Mouse (Mus musculus) ovary, postnatal 36 days (tissue): ENCODE measurements around the gene Mkln1.

Source experiments
- DNase-seq: peaks from one replicate; pipeline ENCODE4 v3.0.0; 2022; ENCODE audit warnings: low spot score, mixed read lengths

Gene Mkln1

DNA sequence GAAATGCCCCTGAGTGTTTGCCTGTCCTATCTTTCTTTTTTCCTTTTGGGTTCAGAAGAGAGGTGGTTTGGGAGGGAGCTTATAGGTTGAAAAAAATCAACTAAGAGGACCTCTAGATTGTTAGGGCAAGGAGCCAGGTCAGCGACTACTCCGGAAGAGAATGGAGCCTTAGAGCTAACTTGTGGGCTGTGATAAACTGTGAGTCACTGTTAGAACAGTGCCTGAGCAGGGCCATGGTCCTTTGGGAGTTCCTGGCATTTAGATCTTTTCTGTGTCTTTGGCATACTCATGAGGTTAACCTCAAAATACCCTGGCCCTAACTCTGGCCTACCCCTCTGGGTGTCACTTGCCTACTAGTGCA is 119.8 kb downstream of the Mkln1 start:
- DNase-seq = no peak

DNA sequence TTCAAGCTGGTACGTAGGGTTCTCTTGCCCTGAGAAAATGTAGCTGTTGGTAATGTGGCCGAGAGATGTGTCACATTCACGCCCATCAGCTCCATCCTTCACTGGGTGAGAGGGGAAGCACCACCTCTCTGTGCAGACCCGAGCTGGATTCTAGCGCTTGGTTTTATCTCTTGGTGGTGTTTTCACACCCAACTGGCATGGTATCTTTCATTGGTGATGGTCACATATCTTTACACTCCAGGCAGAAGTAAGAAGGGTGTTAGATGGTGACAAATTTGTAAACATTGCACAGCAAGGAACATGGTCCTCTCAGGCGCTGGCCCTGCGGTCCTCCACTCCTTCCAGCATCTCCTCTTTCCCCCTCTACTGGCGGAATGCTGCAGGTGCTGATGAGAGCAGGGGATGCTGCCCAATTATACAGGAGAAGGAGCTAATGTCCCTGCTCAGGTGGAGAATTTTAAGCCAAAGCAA is 120.5 kb downstream of the Mkln1 start:
- no peak for DNase-seq

DNA sequence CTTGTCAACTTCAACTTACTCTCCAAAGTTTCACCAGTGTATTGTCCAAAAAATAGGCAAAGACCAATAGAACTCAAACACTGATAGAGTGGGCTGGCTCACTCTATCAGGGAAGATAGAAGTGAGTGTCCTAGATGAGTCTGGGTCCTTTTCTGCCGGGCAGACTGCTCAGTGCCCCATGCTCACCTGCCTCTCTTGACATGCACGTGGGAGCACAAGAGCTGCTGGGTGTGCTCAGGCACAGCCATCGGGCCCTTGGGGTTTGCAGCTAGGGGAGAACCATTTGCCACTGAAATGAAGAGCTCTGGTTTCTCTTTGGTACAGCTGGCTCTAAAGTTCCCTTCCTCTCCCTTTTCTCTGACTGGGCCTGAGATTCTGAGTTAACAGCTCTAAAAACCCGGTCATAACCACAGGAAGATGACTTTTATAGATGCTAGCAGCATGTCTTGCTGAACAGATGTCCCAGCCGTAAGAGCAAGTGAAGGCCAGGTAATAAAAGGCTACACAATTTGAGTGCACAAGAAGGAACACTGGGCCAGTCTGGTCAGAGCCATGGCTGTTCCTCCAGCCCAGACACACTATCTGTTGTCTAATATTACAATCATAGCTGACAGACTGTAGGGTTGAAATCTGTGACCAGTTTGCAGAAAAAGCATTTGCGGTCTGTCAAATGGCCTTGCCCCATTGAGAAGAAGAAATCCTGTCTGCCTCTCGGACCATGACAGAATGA is 122.1 kb downstream of the Mkln1 start:
- DNase-seq = no peak

DNA sequence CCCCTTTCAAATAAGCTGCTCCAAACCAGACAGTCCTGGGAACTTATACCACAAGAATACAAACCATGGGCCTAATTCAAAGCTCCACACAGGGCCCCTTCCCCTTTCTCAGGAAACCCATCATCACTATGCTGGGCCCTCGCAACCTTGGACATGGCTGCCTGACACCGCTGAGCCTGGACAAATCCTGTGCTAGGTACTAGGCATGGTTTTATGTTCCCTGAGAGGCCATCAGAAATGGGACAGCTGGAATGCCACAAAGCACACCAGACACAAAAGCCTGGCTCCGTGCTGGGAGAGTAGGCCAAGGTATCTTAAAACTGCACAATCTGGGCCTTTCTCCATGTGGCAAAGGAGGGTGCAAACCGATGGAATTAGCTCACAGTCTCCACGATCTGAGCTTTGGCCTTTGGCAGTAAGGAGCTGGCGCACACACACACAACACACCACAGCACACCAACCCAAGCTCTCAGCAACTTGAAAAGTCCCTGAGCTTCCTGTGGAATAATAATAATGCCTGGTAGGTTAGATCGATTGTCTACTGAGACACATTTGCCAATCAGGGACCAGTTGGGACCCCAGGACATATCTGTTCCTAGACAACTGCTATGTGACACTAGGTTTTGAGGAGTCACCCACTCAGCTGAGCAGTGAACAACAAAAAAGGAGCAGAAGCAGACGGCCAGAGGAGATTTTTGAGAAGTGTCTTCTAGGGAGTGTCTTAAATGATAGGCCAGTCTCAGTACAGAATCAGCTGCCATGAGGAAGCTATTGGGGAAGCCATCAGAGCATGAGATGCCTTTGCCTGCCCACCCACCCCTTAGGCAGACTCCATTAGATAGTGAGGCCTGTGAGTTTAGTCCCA is 123.2 kb downstream of the Mkln1 start:
- DNase-seq = no peak

DNA sequence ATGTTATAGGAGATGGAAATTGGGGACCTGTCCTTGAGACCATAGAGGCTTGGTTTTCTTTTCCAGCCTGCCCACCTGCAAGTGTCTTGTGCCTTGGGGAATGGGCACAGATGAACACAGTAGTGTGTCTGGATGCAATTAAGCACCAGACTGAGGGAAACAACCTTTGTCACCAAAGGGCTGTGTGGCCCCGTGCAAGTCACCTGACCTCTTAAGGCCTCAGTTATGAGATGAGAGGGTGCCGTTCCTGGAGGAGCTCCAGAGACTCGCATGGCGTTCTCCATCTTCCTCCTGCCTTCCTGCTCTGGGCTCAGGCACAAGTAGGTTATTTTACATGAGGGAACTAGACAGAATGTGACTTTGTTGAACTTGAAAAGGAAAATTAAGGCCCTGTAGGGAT is 123.9 kb downstream of the Mkln1 start:
- DNase-seq = no peak

DNA sequence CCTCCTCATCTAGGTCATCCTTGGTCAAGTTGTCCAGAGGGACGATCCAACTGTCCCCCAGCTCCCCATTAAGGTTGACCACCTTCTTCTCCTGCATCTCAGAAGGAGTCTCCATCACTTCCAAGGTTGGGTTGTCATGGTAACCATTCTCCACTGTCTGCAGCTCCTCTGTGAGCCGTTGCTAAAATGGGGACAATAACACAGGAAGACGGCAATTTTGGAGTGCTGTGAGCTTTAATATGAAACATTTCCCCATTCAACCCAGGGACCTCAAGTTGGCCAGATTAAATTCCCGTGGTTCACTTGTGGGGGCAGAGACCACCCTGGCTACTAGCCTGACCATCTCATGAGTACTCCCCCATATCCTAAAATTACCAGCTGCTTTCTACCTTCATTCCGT is 124.5 kb downstream of the Mkln1 start:
- DNase-seq = no peak

DNA sequence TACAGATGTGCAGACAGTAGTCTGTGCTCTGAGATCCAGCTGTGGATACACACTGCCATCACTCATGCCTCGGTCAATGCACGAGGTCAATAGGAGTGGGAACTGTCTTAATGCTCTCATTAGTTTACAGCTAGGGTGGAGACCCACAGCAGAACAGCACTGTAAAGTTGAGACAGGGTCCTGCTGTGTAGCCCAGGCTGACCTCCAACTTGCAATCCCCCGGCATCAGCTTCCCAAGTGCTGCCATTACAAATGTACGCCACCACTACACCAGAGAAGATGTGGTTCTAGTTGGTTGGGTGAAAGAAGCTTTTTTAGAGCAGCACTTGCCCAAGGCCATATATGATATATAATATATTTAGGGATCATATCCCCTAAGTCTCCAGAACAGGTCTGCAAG is 125.1 kb downstream of the Mkln1 start:
- DNase-seq = no peak

DNA sequence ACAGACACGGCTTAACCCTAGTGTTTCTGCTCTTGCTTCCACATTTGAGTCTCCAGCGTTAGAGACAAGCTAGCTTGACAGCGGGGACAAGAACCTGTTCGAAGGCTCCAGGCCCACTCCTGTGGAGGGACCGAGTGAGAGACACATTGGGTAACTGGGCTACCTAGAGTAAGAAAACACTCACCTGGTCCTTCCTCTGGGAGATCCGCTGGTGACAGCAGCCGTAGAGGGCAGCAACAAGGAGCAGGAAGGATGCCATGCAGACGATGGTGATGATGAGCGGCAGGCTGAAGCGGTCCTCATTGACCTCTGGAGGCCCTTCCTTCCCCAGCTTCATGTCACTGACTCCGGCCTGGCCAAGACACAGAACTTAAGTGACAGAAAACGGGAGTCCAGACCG is 125.6 kb downstream of the Mkln1 start:
- DNase-seq = no peak

DNA sequence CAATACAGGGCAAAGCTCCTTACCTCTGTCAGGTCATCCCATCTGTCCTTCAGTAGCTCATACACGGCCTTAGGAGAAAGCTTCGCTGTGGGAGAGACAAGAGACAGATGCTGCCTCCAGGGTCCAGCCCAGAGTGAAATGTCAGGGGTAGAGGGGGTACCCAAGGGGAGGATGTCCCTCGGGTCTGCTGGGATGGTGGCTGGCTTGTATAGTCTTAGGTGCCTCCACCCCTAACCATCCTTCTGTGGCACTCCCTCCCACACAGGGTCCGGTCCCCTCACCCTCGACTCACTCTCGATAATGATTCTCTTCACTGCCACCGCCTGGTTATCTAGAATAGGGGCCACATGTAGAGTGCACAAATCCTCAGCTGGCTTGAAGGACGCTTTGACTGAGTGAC is 126.1 kb downstream of the Mkln1 start:
- DNase-seq = no peak

DNA sequence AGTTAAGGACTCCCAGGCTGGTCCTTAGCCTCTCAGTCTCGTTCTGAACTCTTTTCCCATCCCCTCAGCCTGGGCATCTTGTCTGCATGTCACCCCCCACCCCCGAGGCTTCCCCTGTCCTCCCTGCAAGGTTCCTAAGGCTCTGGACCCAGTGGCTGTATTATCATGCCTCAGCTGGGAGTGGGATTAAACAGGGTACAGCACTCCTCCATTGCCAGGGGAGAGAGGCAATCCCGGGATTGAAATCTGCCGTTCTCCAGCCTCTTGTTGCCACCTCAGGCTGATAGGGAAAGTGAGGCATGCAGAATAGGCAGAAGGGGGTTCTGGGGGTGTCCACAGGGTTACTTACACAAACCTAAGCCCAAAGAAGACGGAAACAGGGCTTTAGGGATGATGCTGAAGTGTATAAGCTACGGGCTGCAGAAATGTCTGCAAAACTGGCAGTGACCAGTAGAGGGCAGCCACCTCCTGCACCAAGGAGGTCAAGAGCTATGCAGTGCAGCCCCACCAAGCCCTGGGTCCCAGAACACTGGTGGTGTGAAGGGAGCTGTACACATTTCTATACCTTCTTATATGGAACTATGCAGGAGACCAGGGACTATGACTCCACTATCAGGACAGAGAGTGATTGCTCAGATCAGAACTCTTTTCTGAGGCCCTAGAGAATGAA is 126.8 kb downstream of the Mkln1 start:
- DNase-seq = peak; percentile 39

DNA sequence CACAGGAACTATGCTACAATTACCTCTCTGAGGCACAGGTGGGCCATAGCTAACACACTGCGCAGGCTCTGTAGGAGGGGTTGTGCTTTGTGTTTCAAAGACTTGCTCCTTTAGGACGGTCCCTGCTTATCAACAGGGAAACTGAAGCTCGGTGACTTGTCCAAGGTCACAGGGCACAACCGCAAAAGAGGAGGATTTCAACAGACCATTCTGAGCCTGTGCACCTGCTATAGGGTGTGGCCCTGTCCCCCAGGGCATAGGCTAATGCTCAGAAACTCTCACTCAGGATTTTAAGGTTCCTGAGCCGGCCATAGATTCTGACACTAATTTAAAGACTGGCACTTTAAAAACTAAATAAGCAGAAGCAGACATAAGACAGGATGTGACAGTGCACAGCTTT is 128.4 kb downstream of the Mkln1 start:
- DNase-seq = no peak

DNA sequence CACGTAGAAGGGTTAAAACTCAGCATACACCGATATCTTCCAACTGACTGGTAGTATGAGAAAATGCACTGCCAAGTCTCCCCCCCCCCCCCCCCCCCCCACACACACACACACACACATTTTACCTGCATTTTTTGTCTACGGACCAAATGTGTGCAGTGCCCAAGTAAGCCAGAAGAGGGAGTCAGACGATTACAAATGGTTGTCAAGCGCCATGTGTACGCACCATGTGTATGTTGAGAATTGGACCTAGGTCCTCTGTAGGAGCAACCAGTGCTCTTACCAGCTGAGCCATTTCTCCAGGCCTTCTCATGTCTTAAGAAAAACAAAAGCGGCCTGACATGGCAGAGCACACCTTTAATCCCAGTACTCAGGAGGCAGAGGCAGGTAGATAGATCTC is 129.4 kb downstream of the Mkln1 start:
- DNase-seq = no peak

DNA sequence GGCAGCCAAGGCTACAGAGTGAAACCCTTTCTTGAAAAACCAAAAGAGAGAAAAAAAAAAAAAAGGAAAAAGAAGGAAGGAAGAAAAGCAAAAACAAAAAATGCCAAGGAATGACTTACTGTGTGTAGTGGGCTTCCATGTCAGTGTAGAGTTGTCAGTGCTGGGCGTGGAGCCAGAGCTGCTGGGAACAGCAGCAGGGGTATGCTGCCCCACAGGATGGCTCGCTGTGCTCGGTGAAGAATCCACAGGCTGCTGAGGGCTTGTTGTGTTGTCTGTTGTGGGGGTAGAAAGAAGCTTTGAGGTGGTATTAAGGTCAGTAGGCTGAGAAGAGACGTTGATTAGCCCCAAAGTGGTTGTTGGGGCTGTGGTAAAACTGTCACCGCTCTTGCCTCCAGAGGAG is 129.8 kb downstream of the Mkln1 start:
- no peak for DNase-seq

DNA sequence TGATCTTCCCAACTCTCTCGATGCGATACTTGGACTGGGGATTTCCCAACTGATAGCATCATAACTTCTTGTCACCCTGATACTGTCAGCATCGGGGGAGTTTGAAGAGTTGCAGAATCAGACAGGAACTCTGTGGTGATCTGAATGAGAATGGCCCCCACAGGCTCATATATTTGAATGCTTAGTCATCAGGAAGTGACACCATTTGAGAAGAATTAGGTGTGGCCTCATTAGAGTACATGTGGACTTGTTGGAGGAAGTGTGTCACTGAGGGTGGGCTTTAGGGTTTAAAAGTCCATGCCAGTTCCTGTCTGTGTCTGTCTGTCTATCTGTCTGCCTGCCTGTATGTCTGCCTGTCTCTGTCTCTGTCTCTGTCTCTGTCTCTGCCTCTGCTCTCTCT is 133.3 kb downstream of the Mkln1 start:
- DNase-seq = no peak

DNA sequence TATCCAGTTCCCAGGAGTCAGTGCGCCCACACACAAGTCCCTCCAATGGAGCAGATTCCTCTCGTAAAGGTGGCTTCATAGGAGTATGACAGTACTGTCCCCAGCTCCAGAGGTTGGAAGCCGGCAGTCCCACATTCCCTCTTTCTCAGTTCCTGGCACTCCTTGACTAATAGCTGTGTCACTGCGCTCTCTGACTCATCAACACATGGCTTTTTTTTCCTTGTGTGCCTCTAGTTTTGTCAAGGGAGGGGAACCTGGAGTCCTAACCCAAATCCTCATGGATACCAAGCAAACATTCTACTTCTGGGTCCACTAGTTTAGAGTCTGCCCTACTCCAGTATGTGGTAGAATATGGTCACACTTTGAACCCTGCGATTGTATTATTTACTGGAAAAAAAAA is 136.2 kb downstream of the Mkln1 start:
- DNase-seq = no peak

DNA sequence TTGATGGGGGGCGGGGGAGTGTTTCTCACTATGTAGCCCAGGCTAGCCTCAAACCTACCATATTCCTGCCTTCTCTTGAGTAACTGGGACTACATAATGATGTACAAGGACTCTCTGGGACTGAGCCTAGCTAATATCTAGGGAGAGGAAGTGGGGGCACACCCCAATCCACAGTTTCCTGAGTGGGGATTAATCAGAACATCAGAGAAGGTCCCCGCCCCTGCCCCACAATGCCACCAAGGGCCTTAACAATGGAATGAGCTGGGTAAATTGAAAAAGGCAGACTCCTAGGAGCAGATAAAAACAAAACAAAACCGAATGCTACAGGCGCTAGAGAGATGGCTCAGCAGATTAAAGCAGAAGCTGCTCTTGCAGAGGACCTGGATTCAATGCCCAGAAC is 138.7 kb downstream of the Mkln1 start:
- DNase-seq = no peak

DNA sequence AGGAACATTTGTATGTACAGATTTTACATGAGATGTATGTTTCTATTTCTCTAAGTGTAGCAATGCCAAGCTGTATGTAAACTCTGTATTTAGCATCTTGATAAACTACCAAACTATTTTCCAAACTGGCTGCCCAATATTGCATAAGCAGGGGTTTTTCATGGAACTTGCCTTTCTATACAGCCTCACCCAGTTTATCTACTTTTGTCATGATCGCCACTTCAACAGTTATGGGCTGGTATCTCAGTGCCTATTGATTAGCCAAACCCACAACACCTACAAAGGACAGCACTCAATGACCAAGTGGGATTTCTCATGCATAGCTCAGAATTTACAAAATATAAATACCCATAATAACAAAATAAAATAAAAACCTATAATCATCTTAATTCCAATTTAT is 139.6 kb downstream of the Mkln1 start:
- DNase-seq = no peak

DNA sequence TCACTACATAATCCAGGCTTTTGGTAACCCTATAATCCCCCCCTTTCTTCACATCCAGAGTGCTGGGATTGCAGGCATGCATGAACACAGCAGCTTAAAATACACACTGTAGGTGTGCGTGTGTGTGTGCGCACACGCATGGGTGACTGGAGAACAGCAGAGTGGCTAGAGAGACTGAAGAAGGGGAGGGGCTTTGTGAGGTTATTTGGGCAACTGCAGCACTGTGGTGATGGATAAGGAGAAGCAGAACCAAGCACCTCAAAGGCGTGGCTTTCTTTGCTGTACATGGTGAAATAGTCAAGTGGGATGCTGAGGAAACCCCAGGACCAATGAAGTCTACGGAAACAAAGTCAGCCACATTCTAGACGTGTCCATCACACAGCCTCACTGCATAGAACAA is 141.5 kb downstream of the Mkln1 start:
- DNase-seq = no peak

DNA sequence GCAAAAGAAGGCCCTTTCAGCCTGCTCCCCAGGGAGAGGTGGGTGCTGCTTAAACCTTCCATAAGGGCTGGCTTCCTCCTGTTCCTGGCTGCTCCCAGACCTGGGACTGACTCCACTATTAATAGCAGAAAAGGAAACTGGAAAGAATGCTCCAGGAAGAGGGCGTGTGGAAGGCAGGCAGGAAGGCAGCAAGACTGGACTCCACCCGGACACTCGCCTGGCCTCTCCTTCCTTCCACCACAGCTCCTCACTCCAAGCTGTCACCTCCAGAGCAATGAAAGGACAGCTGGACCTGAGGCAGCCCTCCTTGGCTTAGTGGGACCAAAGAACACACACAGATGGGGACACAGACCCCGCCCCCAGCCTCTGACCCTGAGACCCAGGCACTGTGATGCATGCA is 145.8 kb downstream of the Mkln1 start:
- no peak for DNase-seq

DNA sequence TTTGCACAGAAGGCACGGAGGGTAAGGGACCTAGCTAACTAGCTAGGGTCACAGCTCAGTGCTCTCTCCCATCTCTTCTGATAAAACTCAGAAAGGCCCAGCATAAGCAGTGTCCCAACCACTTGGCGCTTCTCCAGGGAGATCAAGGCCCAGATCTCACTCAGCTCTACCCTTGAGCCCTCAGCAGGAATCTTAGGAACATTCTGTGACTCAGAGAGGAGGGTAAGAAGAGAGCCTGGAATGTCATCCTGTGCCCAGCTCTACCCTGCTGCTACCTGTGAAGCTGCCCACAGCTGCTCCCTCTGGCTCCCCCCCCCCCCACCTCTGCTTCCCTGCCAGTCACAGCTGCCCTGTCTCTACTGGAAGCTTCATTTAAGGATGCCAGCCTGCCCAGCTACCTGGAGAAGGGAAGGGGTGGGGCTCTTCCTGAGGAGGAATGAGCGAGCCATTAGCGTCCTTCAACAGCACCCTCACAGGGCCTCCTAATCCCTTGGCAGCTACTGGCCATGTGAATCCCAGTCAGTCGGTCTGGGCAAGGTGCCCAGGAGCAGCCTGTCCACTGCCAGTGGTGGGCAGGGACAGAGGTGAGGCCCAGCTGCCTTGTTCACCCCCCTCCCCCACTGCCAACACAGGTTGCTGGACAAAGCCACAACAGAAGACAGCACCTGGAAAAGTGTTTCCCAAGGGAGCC is 151.0 kb downstream of the Mkln1 start:
- DNase-seq = peak; percentile 67

DNA sequence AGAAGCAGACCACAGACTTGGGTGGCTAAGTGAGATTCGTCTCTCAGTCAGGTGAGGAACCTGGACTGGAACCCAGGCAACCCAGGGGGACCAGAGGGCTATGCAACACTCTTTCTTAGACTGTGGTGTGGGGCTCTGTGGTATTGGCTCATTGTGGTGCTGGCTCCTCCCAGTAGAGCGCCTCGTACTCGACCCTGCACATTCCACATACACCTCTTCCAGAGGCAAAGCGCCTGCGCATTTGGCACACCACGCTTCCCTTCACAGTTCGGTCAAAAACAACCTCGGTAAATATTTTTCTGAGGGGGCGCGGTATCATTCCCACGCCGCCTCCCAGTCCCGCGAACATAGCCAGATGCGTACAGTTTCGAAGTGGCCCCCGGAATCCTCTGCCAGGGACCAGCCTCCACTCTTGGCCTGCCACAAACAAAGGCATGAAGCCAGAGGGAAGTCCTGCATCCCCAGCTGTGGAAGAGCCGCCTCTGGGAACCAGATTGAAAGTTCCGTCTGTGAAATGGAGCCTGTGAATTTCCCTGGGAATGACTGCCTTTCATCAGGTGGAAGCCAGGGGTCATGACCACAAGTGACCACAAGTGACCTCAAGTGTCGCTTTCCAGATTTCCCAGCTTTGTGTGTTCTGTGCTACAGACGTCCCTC is 152.5 kb downstream of the Mkln1 start:
- DNase-seq = no peak
